Mouse (Mus musculus): ENCODE measurements around the gene Taok3. TPM values are rescaled to one million over a fixed set of nuclear protein-coding genes. Genes with fewer than 3 reads are reported as not detected.

Gene Taok3
- total and polyA plus RNA-seq, 3 experiments, result 32.1 to 79.2 TPM; not detected in 1

DNA sequence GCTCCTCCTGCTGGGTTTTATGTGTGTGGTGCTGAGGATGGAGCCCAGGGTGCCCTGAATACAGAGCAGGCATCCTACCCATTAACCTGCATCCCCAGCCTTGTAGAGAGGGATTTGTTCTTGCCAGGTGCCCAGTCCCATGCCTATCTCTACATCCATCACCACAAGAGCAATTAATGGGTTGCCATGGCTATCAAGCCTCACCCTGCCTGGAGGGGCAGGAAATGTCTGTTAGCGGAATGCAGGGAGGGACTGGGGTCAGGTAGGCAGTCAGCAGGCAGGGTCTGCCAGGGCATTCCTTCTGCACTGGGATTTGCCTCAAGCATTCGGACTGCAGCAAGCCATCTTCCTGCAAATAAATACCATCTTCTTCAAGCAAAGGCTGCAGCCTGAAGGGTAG lies 46.0 kb downstream of the Taok3 start (continued):
- no peak for TF ChIP-seq HCFC1 (IDR thresholded peaks at IDR 0.05; ENCODE audit: low read depth, low read length)

DNA sequence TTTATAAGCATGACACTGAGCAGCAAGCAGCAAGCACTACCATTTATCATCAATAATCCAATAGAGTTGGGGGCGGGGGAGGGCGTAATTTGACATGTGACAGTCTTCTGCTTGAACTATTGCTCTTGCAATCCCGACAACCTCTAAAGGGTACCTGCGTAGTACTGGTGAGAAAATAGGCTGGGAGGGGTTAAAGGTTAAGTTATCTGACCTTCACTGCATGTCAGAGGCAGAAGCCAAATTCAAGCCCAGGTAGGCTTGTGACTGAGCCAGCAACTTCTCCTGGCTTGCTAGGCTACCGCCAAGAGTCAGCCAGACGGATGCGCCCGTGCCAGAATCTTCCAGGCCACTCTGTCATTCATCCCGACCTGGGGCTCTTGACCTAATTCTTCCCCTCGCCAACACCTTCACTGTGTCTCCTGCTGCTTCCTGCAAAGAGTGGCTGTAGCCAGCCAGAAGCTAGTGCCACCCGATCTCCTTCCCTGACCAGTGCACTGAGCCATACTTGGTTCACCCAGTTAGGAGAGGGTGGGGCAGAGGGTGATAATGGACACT lies 47.0 kb downstream of the Taok3 start:
- H3K4me3 ChIP-seq (ENCODE audit: control insufficient read depth in 1 of 2, insufficient read depth in 1 of 2, low read depth in 2 of 2, low read length in 2 of 2), result no peak overlapping the region
- H3K9ac ChIP-seq (ENCODE audit: control insufficient read depth, low read depth, low read length, poor library complexity, severe bottlenecking), result no peak overlapping the region
- no peak for DNase-seq (ENCODE audit: low read depth, low spot score)
- TF ChIP-seq MEF2A (IDR thresholded peaks at IDR 0.05; ENCODE audit: extremely low read depth, insufficient replicate concordance, low read depth, low read length, poor library complexity, severe bottlenecking) (no peak), GATA1 (IDR thresholded peaks at IDR 0.05; ENCODE audit: low read depth, low read length) (no peak), CHD1 (IDR thresholded peaks at IDR 0.05; ENCODE audit: low read depth, low read length) (no peak), UBTF (IDR thresholded peaks at IDR 0.05; ENCODE audit: borderline replicate concordance, insufficient read depth, low read depth, low read length) (no peak), ETS1 (IDR thresholded peaks at IDR 0.05; ENCODE audit: low read depth, low read length) (no peak), ZKSCAN1 (IDR thresholded peaks at IDR 0.05; ENCODE audit: low read depth, low read length) (no peak), JUND (IDR thresholded peaks at IDR 0.05; ENCODE audit: low read depth, low read length) (no peak), E2F4 (IDR thresholded peaks at IDR 0.05; ENCODE audit: borderline replicate concordance, low read depth, low read length) (no peak), HCFC1 (IDR thresholded peaks at IDR 0.05; ENCODE audit: low read depth, low read length) (no peak), RCOR1 (IDR thresholded peaks at IDR 0.05; ENCODE audit: low read depth, low read length) (no peak), POLR2AphosphoS5 (IDR thresholded peaks at IDR 0.05; ENCODE audit: borderline replicate concordance, low read depth, low read length) (no peak), RAD21 (IDR thresholded peaks at IDR 0.05; ENCODE audit: low read depth, low read length) (no peak), MAZ (IDR thresholded peaks at IDR 0.05; ENCODE audit: low read depth, low read length) (no peak), MAFK (IDR thresholded peaks at IDR 0.05; ENCODE audit: borderline replicate concordance, low read depth, low read length) (no peak), EP300 (IDR thresholded peaks at IDR 0.05; ENCODE audit: low read depth in 1 of 2, low read length in 2 of 2) (no peak), POLR2AphosphoS2 (IDR thresholded peaks at IDR 0.05; ENCODE audit: low read length) (no peak)
- no peak overlapping the region for H3K27ac ChIP-seq (ENCODE audit: control insufficient read depth, low read depth, low read length)
- no peaks in the 10 kb centered on the region for H3K4me1 ChIP-seq (ENCODE audit: control insufficient read depth in 1 of 2, insufficient read depth in 2 of 2, low read length in 2 of 2)
- peaks cover 0 to 8% of the 10 kb centered on the region in 2 experiments; a peak in 2 of 4 replicates for H3K36me3 ChIP-seq (ENCODE audit: control insufficient read depth in 1 of 2, insufficient read depth in 2 of 2, low read length in 2 of 2)
- H3K27me3 ChIP-seq (ENCODE audit: control insufficient read depth in 1 of 2, insufficient read depth in 2 of 2, low read length in 2 of 2), result no peaks in the 10 kb centered on the region
- H3K79me2 ChIP-seq (ENCODE audit: control insufficient read depth, insufficient read depth, low read length, poor library complexity), result peaks cover 31% of the 10 kb centered on the region
- H3K9me3 ChIP-seq (replicated peaks; ENCODE audit: insufficient read depth, low read length), result no peaks in the 10 kb centered on the region
